ENCODE assay signal across 8 mouse cellular contexts in genomic region chr13:34163304-34163975, GRCm38 (mm10). TPM values are rescaled to one million over a fixed set of nuclear protein-coding genes. Genes with fewer than 3 reads are reported as not detected.
DNase-seq lines count a peak whose midpoint lies in the region; ATAC-seq and TF ChIP-seq lines count a peak whose summit lies in the region.

No protein-coding gene starts in this region.

- peak overlapping the region; percentile 92 for H3ac ChIP-seq in myocyte (ENCODE audit: control insufficient read depth, insufficient read length)

- peaks cover 3% of the 10 kb centered on the region; the same call in 1 of the 2 replicates for H3K4me1 ChIP-seq in liver, adult 2 months (ENCODE audit: control insufficient read depth, insufficient read depth, low read length)
- H3K4me1 ChIP-seq in cortical plate, adult 2 months (ENCODE audit: control insufficient read depth, insufficient read depth, low read length) = peaks cover 2% of the 10 kb centered on the region
- H3K4me1 ChIP-seq in hindbrain, postnatal 0 days (ENCODE audit: insufficient read depth, low read length) = peaks cover 8% of the 10 kb centered on the region; the same call in 1 of the 2 replicates

- no peak; the same call in 1 of the 2 replicates for ATAC-seq in hindbrain, postnatal 0 days

- H3K4me3 ChIP-seq in liver, adult 2 months (ENCODE audit: insufficient read depth, low read depth, low read length) = peak overlapping the region; percentile 68
- peak overlapping the region; percentile 53 for H3K4me3 ChIP-seq in cortical plate, adult 2 months (ENCODE audit: insufficient read depth, low read length)
- H3K4me3 ChIP-seq in hindbrain, postnatal 0 days (ENCODE audit: low read length) = peak overlapping the region; percentile 70
- peak overlapping the region; percentile 83 for H3K4me3 ChIP-seq in myocyte

- peak overlapping the region; percentile 33; the same call in 1 of the 2 replicates for H3K9ac ChIP-seq in liver, adult 2 months (ENCODE audit: low read depth, low read length)
- peak overlapping the region; percentile 70 for H3K9ac ChIP-seq in hindbrain, postnatal 0 days (replicated peaks; ENCODE audit: low read length)

- no peak for TF ChIP-seq CTCF in liver, adult 2 months (IDR thresholded peaks at IDR 0.05; ENCODE audit: low read depth, low read length)
- TF ChIP-seq CTCF in cortical plate, adult 2 months (IDR thresholded peaks at IDR 0.05; ENCODE audit: extremely low read depth, insufficient read depth, low read length) = no peak
- no peak for TF ChIP-seq CTCF in hindbrain, postnatal 0 days (IDR thresholded peaks at IDR 0.05; ENCODE audit: low read depth)

- DNase-seq in liver, adult 2 months (ENCODE audit: extremely low read depth, low read depth, low spot score) = peak; percentile 15
- no peak for DNase-seq in liver
- DNase-seq in hindbrain, postnatal 0 days (ENCODE audit: low spot score) = no peak
- no peak for DNase-seq in thymus, postnatal 14 days
- DNase-seq in urinary bladder, adult 2 months (ENCODE audit: low spot score) = no peak
- no peak for DNase-seq in testis, postnatal 10 days (ENCODE audit: low spot score)

- H3K27ac ChIP-seq in liver, adult 2 months (replicated peaks; ENCODE audit: insufficient read depth, low read depth, low read length) = no peak overlapping the region
- H3K27ac ChIP-seq in cortical plate, adult 2 months (ENCODE audit: insufficient read depth, low read length) = no peak overlapping the region
- H3K27ac ChIP-seq in hindbrain, postnatal 0 days = peak overlapping the region; percentile 90

- 0 out of 2 replicates have a peak, but pooled peaks cover 3% of the 10 kb centered on the region for H3K79me2 ChIP-seq in liver, adult 2 months (ENCODE audit: control insufficient read depth, insufficient read depth, low read length)
- peaks cover 8% of the 10 kb centered on the region for H3K79me2 ChIP-seq in myocyte (ENCODE audit: control insufficient read depth, insufficient read depth)

- no peaks in the 10 kb centered on the region for H3K27me3 ChIP-seq in liver, adult 2 months (ENCODE audit: control insufficient read depth, insufficient read depth, low read length)
- H3K27me3 ChIP-seq in hindbrain, postnatal 0 days (ENCODE audit: insufficient read depth, low read length) = no peaks in the 10 kb centered on the region
- H3K27me3 ChIP-seq in myocyte (ENCODE audit: control insufficient read depth, insufficient read depth, insufficient read length) = no peaks in the 10 kb centered on the region

- 25% methylated on average over 12 of the region's 12 CpGs for WGBS in liver, adult 2 months
- 33% methylated on average over 12 of the region's 12 CpGs for WGBS in hindbrain, postnatal 0 days

- peaks cover 6% of the 10 kb centered on the region; the same call in 1 of the 2 replicates for H3K36me3 ChIP-seq in liver, adult 2 months (ENCODE audit: control insufficient read depth, insufficient read depth, low read length)
- 0 out of 2 replicates have a peak, but pooled peaks cover 6% of the 10 kb centered on the region for H3K36me3 ChIP-seq in hindbrain, postnatal 0 days (ENCODE audit: insufficient read depth, low read length)
- no peaks in the 10 kb centered on the region for H3K36me3 ChIP-seq in myocyte (ENCODE audit: control insufficient read depth, insufficient read depth)

- no peak for TF ChIP-seq POLR2A in liver, adult 2 months (IDR thresholded peaks at IDR 0.05; ENCODE audit: extremely low read depth, insufficient read depth, low read length)
- TF ChIP-seq POLR2A in cortical plate, adult 2 months (IDR thresholded peaks at IDR 0.05; ENCODE audit: extremely low read depth, insufficient read depth, low read length) = no peak
- TF ChIP-seq POLR2A in myocyte (IDR thresholded peaks at IDR 0.05; ENCODE audit: insufficient read length, low read depth) = no peak

- no peaks in the 10 kb centered on the region for H3K9me3 ChIP-seq in hindbrain, postnatal 0 days (ENCODE audit: low read length)

- peak overlapping the region; percentile 78 for H3K4me2 ChIP-seq in hindbrain, postnatal 0 days (ENCODE audit: low read depth, low read length)
- peak overlapping the region; percentile 78 for H3K4me2 ChIP-seq in myocyte (ENCODE audit: low read depth)

TF ChIP-seq in myocyte, 11 proteins besides CTCF, POLR2A, EP300 and RAD21:
- TF ChIP-seq E2F4 (IDR thresholded peaks at IDR 0.05; ENCODE audit: insufficient read depth) (no peak), USF1 (IDR thresholded peaks at IDR 0.05; ENCODE audit: low read depth) (peak; percentile 92)

RNA-seq across cellular contexts. Expression of gene Psmg4, which starts 0.7 kb away (rescaled TPM):
- total RNA-seq in liver, adult 2 months (2014; rRNA removed) = 44.0 and 44.5 TPM in 2 replicates
- 60.9 and 61.9 TPM in 2 replicates for polyA plus RNA-seq in liver, adult 2 months (2012; rRNA removed)
- polyA plus RNA-seq in cortical plate, adult 2 months (2012; rRNA removed) = 37.3 and 42.2 TPM in 2 replicates
- total RNA-seq in hindbrain, postnatal 0 days (2014; rRNA removed) = 41.6 and 75.9 TPM in 2 replicates
- 88.5 and 92.0 TPM in 2 replicates for polyA plus RNA-seq in hindbrain, postnatal 0 days (2015; fragmentation: Nextera tagmentation; extraction: Ambion mirVana)
- polyA plus RNA-seq in myocyte (2012; fragmentation: generic; extraction: Trizol) = 176 TPM
- 61.5 and 69.2 TPM in 2 replicates for polyA plus RNA-seq in urinary bladder, adult 2 months (2012; rRNA removed)

RNA-seq across cellular contexts. Expression of gene Tubb2b, which starts 33.2 kb away (rescaled TPM):
- 0.20 TPM in 1 of 2 replicates, not detected in the other for total RNA-seq in liver, adult 2 months (2014; rRNA removed)
- polyA plus RNA-seq in liver, adult 2 months (2012; rRNA removed) = 0.11 and 0.33 TPM in 2 replicates
- polyA plus RNA-seq in cortical plate, adult 2 months (2012; rRNA removed) = 264 and 334 TPM in 2 replicates
- total RNA-seq in hindbrain, postnatal 0 days (2014; rRNA removed) = 4,422 and 4,857 TPM in 2 replicates
- 709 and 787 TPM in 2 replicates for polyA plus RNA-seq in hindbrain, postnatal 0 days (2015; fragmentation: Nextera tagmentation; extraction: Ambion mirVana)
- polyA plus RNA-seq in myocyte (2012; fragmentation: generic; extraction: Trizol) = 438 TPM
- 8.7 and 13.3 TPM in 2 replicates for polyA plus RNA-seq in urinary bladder, adult 2 months (2012; rRNA removed)

Comparison
In these comparisons a context has a peak if more than half of its experiments do, and no peak if none do; other contexts are left out.
1. RNA of gene Tubb2b, which starts 33.2 kb away (polyA plus RNA-seq): 709 to 787 TPM in hindbrain, postnatal 0 days, 438 TPM in myocyte (single experiment) and 264 to 334 TPM in cortical plate, adult 2 months; 8.7 to 13.3 TPM in urinary bladder, adult 2 months and 0.11 to 0.33 TPM in liver, adult 2 months; every median in the first group is over 10 times any median in the second.
2. Peak in every context shown above with its lines, with median percentiles within 50 percentile points of each other: H3K4me3 ChIP-seq.